Mouse (Mus musculus) thymus, adult 2 months (tissue): ENCODE measurements at regions not wholly inside any gene's neighbourhood (a gene's known extent, or its start where the extent isn't known, plus 50 kb on each side); places are given as distances from the start of the nearest gene placed in this dataset.

Source experiments
- CTCF ChIP-seq: fragments of 200-500 bp; IDR thresholded peaks from 2 replicates; pipeline ENCODE4 v1.5.1; 2012; ENCODE audit warnings: mild to moderate bottlenecking, control low read depth, low read length, moderate library complexity, borderline replicate concordance; ENCODE audit not compliant: control insufficient read depth, poor library complexity, insufficient read depth; ENCODE audit errors: extremely low read depth
- POLR2A ChIP-seq: fragments of 200-500 bp; IDR thresholded peaks from 2 replicates; pipeline ENCODE4 v1.6.1; 2012; ENCODE audit warnings: mild to moderate bottlenecking, low read length, control low read depth, moderate library complexity; ENCODE audit not compliant: control insufficient read depth, poor library complexity, insufficient read depth; ENCODE audit errors: extremely low read depth

- TF ChIP-seq POLR2A (no peak), CTCF (no peak)
Measured at GRCm38 (mm10) chr7:129791450-129791820, 199.8 kb downstream of the Wdr11 start.
